26 mouse cellular contexts compared by ENCODE assay signal in genomic region chr7:30608476-30608875, GRCm38 (mm10). TPM values are rescaled to one million over a fixed set of nuclear protein-coding genes. Genes with fewer than 3 reads are reported as not detected.
DNase-seq lines count a peak whose midpoint lies in the region; ATAC-seq and TF ChIP-seq lines count a peak whose summit lies in the region.
"Had no signal": no experiment of that assay in that cellular context is flagged by ENCODE, and none has a peak within 500 bp of the region (broad histone marks: within the 10 kb centered on the region; RNA-seq: fewer than 3 reads in every experiment).

No protein-coding gene starts in this region.

- no peaks in the 10 kb centered on the region for H3K36me3 ChIP-seq in forebrain, embryonic 14.5 days (ENCODE audit: control insufficient read depth, insufficient read depth, low read length)
- H3K36me3 ChIP-seq in forebrain, embryonic 13.5 days (ENCODE audit: poor library complexity, severe bottlenecking), result no peaks in the 10 kb centered on the region
- H3K36me3 ChIP-seq in neural tube, embryonic 13.5 days, result no peaks in the 10 kb centered on the region
- no peaks in the 10 kb centered on the region for H3K36me3 ChIP-seq in ES-Bruce4 (ENCODE audit: control insufficient read depth, insufficient read depth, low read length, poor library complexity, severe bottlenecking)
- no peaks in the 10 kb centered on the region for H3K36me3 ChIP-seq in embryonic facial prominence, embryonic 14.5 days (ENCODE audit: control insufficient read depth, insufficient read depth, low read length)
- H3K36me3 ChIP-seq in limb, embryonic 10.5 days, result no peaks in the 10 kb centered on the region
- H3K36me3 ChIP-seq: embryonic facial prominence, embryonic 12.5 days; forebrain, embryonic 10.5 days; heart, embryonic 13.5 days; kidney, embryonic 15.5 days; limb, embryonic 12.5 days; lung, embryonic 15.5 days; midbrain, embryonic 13.5 days; stomach, embryonic 15.5 days had no signal

- no peak overlapping the region for H3K27ac ChIP-seq in forebrain, embryonic 14.5 days (ENCODE audit: low read depth, low read length)
- H3K27ac ChIP-seq in forebrain, embryonic 13.5 days, result no peak overlapping the region
- H3K27ac ChIP-seq in neural tube, embryonic 13.5 days (replicated peaks), result no peak overlapping the region
- peak overlapping the region; percentile 11 for H3K27ac ChIP-seq in ES-Bruce4 (ENCODE audit: insufficient read depth, low read length)
- no peak overlapping the region for H3K27ac ChIP-seq in embryonic facial prominence, embryonic 14.5 days (replicated peaks; ENCODE audit: low read depth, low read length)
- H3K27ac ChIP-seq in limb, embryonic 10.5 days, result no peak overlapping the region
- H3K27ac ChIP-seq: embryonic facial prominence, embryonic 12.5 days; forebrain, embryonic 10.5 days; heart, adult 2 months; heart, embryonic 13.5 days; hindbrain, embryonic 14.5 days; kidney, embryonic 15.5 days; limb, embryonic 12.5 days; lung, embryonic 15.5 days; midbrain, embryonic 13.5 days; stomach, embryonic 15.5 days had no signal

- no peaks in the 10 kb centered on the region for H3K9me3 ChIP-seq in forebrain, embryonic 14.5 days (replicated peaks; ENCODE audit: control insufficient read depth, low read length)
- no peaks in the 10 kb centered on the region for H3K9me3 ChIP-seq in forebrain, embryonic 13.5 days (replicated peaks)
- H3K9me3 ChIP-seq in neural tube, embryonic 13.5 days, result no peaks in the 10 kb centered on the region
- H3K9me3 ChIP-seq in ES-Bruce4 (replicated peaks; ENCODE audit: control insufficient read depth, insufficient read depth, low read length, poor library complexity, severe bottlenecking), result no peaks in the 10 kb centered on the region
- H3K9me3 ChIP-seq in embryonic facial prominence, embryonic 14.5 days (ENCODE audit: control insufficient read depth, low read length), result no peaks in the 10 kb centered on the region
- no peaks in the 10 kb centered on the region for H3K9me3 ChIP-seq in limb, embryonic 10.5 days (replicated peaks)
- H3K9me3 ChIP-seq: embryonic facial prominence, embryonic 12.5 days; forebrain, embryonic 10.5 days; heart, embryonic 13.5 days; kidney, embryonic 15.5 days; limb, embryonic 12.5 days; lung, embryonic 15.5 days; megakaryocyte, embryonic 14.5 days; midbrain, embryonic 13.5 days; stomach, embryonic 15.5 days had no signal

- no peak for TF ChIP-seq CTCF in ES-Bruce4 (IDR thresholded peaks at IDR 0.05; ENCODE audit: low read depth, low read length)

- whole genome bisulfite sequencing in forebrain, embryonic 14.5 days, result 48% methylated on average over 16 of the region's 16 CpGs
- WGBS in forebrain, embryonic 13.5 days, result 44% methylated on average over 16 of the region's 16 CpGs
- 52% methylated on average over 16 of the region's 16 CpGs for WGBS in neural tube, embryonic 13.5 days
- WGBS in embryonic facial prominence, embryonic 14.5 days, result 46% methylated on average over 15 of the region's 16 CpGs
- WGBS in limb, embryonic 10.5 days, result 51% methylated on average over 16 of the region's 16 CpGs

- TF ChIP-seq POLR2A in ES-Bruce4 (IDR thresholded peaks at IDR 0.05; ENCODE audit: insufficient read depth, low read length), result no peak

- DNase-seq in forebrain, embryonic 14.5 days (ENCODE audit: low spot score), result no peak
- no peak for DNase-seq in neural tube, embryonic 10.5 days (ENCODE audit: extremely low spot score, low spot score)
- DNase-seq in embryonic facial prominence, embryonic 14.5 days (ENCODE audit: low spot score), result peak; percentile 56
- no peak for DNase-seq in limb, embryonic 10.5 days (ENCODE audit: low spot score)
- DNase-seq: adrenal gland, adult 8-10 months; cerebellum, adult 9-10 months; forebrain, postnatal 0 days; layer of hippocampus, postnatal 36 days; right cerebral cortex, postnatal 25 days had no signal

- ATAC-seq in forebrain, embryonic 14.5 days, result no peak
- no peak for ATAC-seq in forebrain, embryonic 13.5 days
- no peak for ATAC-seq in neural tube, embryonic 13.5 days (ENCODE audit: low read depth)
- peak; percentile 15; the same call in 1 of the 2 replicates for ATAC-seq in embryonic facial prominence, embryonic 14.5 days (ENCODE audit: low read depth)

- no peak overlapping the region for H3K4me2 ChIP-seq in forebrain, embryonic 14.5 days (ENCODE audit: low read length)
- H3K4me2 ChIP-seq in forebrain, embryonic 13.5 days, result no peak overlapping the region
- no peak overlapping the region for H3K4me2 ChIP-seq in neural tube, embryonic 13.5 days
- H3K4me2 ChIP-seq in embryonic facial prominence, embryonic 14.5 days (ENCODE audit: low read depth, low read length), result no peak overlapping the region
- H3K4me2 ChIP-seq: embryonic facial prominence, embryonic 12.5 days; heart, embryonic 13.5 days; hindbrain, embryonic 14.5 days; kidney, embryonic 15.5 days; limb, embryonic 12.5 days; lung, embryonic 15.5 days; midbrain, embryonic 13.5 days; stomach, embryonic 15.5 days had no signal

- peak overlapping the region; percentile 5; the same call in 1 of the 2 replicates for H3K9ac ChIP-seq in forebrain, embryonic 14.5 days (ENCODE audit: low read length)
- no peak overlapping the region for H3K9ac ChIP-seq in forebrain, embryonic 13.5 days
- H3K9ac ChIP-seq in neural tube, embryonic 13.5 days, result peak overlapping the region; percentile 22; the same call in 1 of the 2 replicates
- no peak overlapping the region for H3K9ac ChIP-seq in ES-Bruce4 (ENCODE audit: low read depth, poor library complexity, severe bottlenecking)
- no peak overlapping the region for H3K9ac ChIP-seq in embryonic facial prominence, embryonic 14.5 days (ENCODE audit: low read depth, low read length)
- H3K9ac ChIP-seq: embryonic facial prominence, embryonic 12.5 days; forebrain, postnatal 0 days; heart, embryonic 13.5 days; hindbrain, embryonic 14.5 days; kidney, embryonic 15.5 days; limb, embryonic 12.5 days; lung, embryonic 15.5 days; midbrain, embryonic 13.5 days; stomach, embryonic 15.5 days had no signal

- no peaks in the 10 kb centered on the region for H3K27me3 ChIP-seq in forebrain, embryonic 14.5 days (replicated peaks; ENCODE audit: control insufficient read depth, insufficient read depth, low read length)
- no peaks in the 10 kb centered on the region for H3K27me3 ChIP-seq in forebrain, embryonic 13.5 days
- H3K27me3 ChIP-seq in neural tube, embryonic 13.5 days, result no peaks in the 10 kb centered on the region
- H3K27me3 ChIP-seq in ES-Bruce4 (ENCODE audit: control insufficient read depth, insufficient read depth, low read length, poor library complexity, severe bottlenecking), result no peaks in the 10 kb centered on the region
- no peaks in the 10 kb centered on the region for H3K27me3 ChIP-seq in embryonic facial prominence, embryonic 14.5 days (replicated peaks; ENCODE audit: control insufficient read depth, insufficient read depth, low read length)
- no peaks in the 10 kb centered on the region for H3K27me3 ChIP-seq in limb, embryonic 10.5 days (ENCODE audit: low read depth, poor library complexity, severe bottlenecking)
- H3K27me3 ChIP-seq: embryonic facial prominence, embryonic 12.5 days; kidney, embryonic 15.5 days; lung, embryonic 15.5 days; midbrain, embryonic 13.5 days; stomach, embryonic 15.5 days had no signal

- H3K4me1 ChIP-seq in forebrain, embryonic 14.5 days (ENCODE audit: control insufficient read depth, insufficient read depth, low read length), result no peaks in the 10 kb centered on the region
- H3K4me1 ChIP-seq in forebrain, embryonic 13.5 days, result no peaks in the 10 kb centered on the region
- H3K4me1 ChIP-seq in neural tube, embryonic 13.5 days (replicated peaks), result no peaks in the 10 kb centered on the region
- H3K4me1 ChIP-seq in ES-Bruce4 (ENCODE audit: control insufficient read depth, insufficient read depth, low read length), result peaks cover 7% of the 10 kb centered on the region
- no peaks in the 10 kb centered on the region for H3K4me1 ChIP-seq in embryonic facial prominence, embryonic 14.5 days (ENCODE audit: control insufficient read depth, insufficient read depth, low read length)
- peaks cover 19% of the 10 kb centered on the region for H3K4me1 ChIP-seq in limb, embryonic 10.5 days
- H3K4me1 ChIP-seq: embryonic facial prominence, embryonic 12.5 days; limb, embryonic 12.5 days; midbrain, embryonic 13.5 days; stomach, embryonic 15.5 days had no signal

- no peak for TF ChIP-seq EP300 in ES-Bruce4 (IDR thresholded peaks at IDR 0.05; ENCODE audit: insufficient read depth, low read depth, low read length)

- H3K4me3 ChIP-seq in forebrain, embryonic 14.5 days (ENCODE audit: low read depth, low read length), result no peak overlapping the region
- H3K4me3 ChIP-seq in forebrain, embryonic 13.5 days, result no peak overlapping the region
- no peak overlapping the region for H3K4me3 ChIP-seq in neural tube, embryonic 13.5 days
- H3K4me3 ChIP-seq in ES-Bruce4 (ENCODE audit: low read depth, low read length), result no peak overlapping the region
- H3K4me3 ChIP-seq in embryonic facial prominence, embryonic 14.5 days (ENCODE audit: low read depth, low read length), result no peak overlapping the region
- H3K4me3 ChIP-seq in limb, embryonic 10.5 days, result no peak overlapping the region
- H3K4me3 ChIP-seq: embryonic facial prominence, embryonic 12.5 days; forebrain, embryonic 10.5 days; heart, adult 2 months; heart, embryonic 13.5 days; kidney, embryonic 15.5 days; limb, embryonic 12.5 days; lung, embryonic 15.5 days; megakaryocyte, embryonic 14.5 days; midbrain, embryonic 13.5 days; stomach, embryonic 15.5 days had no signal

RNA-seq across cellular contexts. Expression of gene Upk1a, which starts 4.2 kb away (rescaled TPM):
- 0.20 and 0.25 TPM in 2 replicates for polyA plus RNA-seq in forebrain, embryonic 14.5 days (2014; fragmentation: Nextera tagmentation; extraction: Ambion mirVana)
- 0.19 and 0.37 TPM in 2 replicates for polyA plus RNA-seq in forebrain, embryonic 13.5 days (2015; fragmentation: Nextera tagmentation; extraction: Ambion mirVana)
- 0.49 and 0.62 TPM in 2 replicates for polyA plus RNA-seq in neural tube, embryonic 13.5 days (2015; fragmentation: Nextera tagmentation; extraction: Ambion mirVana)
- polyA plus RNA-seq in ES-Bruce4 (2011; ENCODE audit: insufficient read depth, insufficient read length, low read depth, missing spikeins), result 2.5 and 2.8 TPM in 2 replicates
- 0.39 and 0.47 TPM in 2 replicates for polyA plus RNA-seq in embryonic facial prominence, embryonic 14.5 days (2014; fragmentation: Nextera tagmentation; extraction: Ambion mirVana)
- 7.9 and 8.2 TPM in 2 replicates for polyA plus RNA-seq in limb, embryonic 10.5 days (2016; fragmentation: Nextera tagmentation; extraction: Ambion mirVana)

RNA-seq across cellular contexts. Expression of gene Zbtb32, which starts 9.8 kb away (rescaled TPM):
- 0.12 and 0.34 TPM in 2 replicates for polyA plus RNA-seq in forebrain, embryonic 14.5 days (2014; fragmentation: Nextera tagmentation; extraction: Ambion mirVana)
- polyA plus RNA-seq in forebrain, embryonic 13.5 days (2015; fragmentation: Nextera tagmentation; extraction: Ambion mirVana), result 0.34 and 0.43 TPM in 2 replicates
- polyA plus RNA-seq in neural tube, embryonic 13.5 days (2015; fragmentation: Nextera tagmentation; extraction: Ambion mirVana), result 0.36 and 0.50 TPM in 2 replicates
- 20.3 and 22.7 TPM in 2 replicates for polyA plus RNA-seq in ES-Bruce4 (2011; ENCODE audit: insufficient read depth, insufficient read length, low read depth, missing spikeins)
- polyA plus RNA-seq in embryonic facial prominence, embryonic 14.5 days (2014; fragmentation: Nextera tagmentation; extraction: Ambion mirVana), result 0.26 and 0.45 TPM in 2 replicates
- 0.15 and 0.45 TPM in 2 replicates for polyA plus RNA-seq in limb, embryonic 10.5 days (2016; fragmentation: Nextera tagmentation; extraction: Ambion mirVana)

RNA-seq across cellular contexts. Expression of gene Cox6b1, which starts 17.5 kb away (rescaled TPM):
- polyA plus RNA-seq in forebrain, embryonic 14.5 days (2014; fragmentation: Nextera tagmentation; extraction: Ambion mirVana), result 909 and 1,141 TPM in 2 replicates
- polyA plus RNA-seq in forebrain, embryonic 13.5 days (2015; fragmentation: Nextera tagmentation; extraction: Ambion mirVana), result 944 and 1,056 TPM in 2 replicates
- polyA plus RNA-seq in neural tube, embryonic 13.5 days (2015; fragmentation: Nextera tagmentation; extraction: Ambion mirVana), result 1,295 and 1,305 TPM in 2 replicates
- 540 and 569 TPM in 2 replicates for polyA plus RNA-seq in ES-Bruce4 (2011; ENCODE audit: insufficient read depth, insufficient read length, low read depth, missing spikeins)
- polyA plus RNA-seq in embryonic facial prominence, embryonic 14.5 days (2014; fragmentation: Nextera tagmentation; extraction: Ambion mirVana), result 860 and 1,015 TPM in 2 replicates
- 776 and 820 TPM in 2 replicates for polyA plus RNA-seq in limb, embryonic 10.5 days (2016; fragmentation: Nextera tagmentation; extraction: Ambion mirVana)

RNA-seq across cellular contexts. Expression of gene Kmt2b, which starts 19.9 kb away (rescaled TPM):
- 8.7 and 9.6 TPM in 2 replicates for polyA plus RNA-seq in forebrain, embryonic 14.5 days (2014; fragmentation: Nextera tagmentation; extraction: Ambion mirVana)
- polyA plus RNA-seq in forebrain, embryonic 13.5 days (2015; fragmentation: Nextera tagmentation; extraction: Ambion mirVana), result 11.6 and 14.1 TPM in 2 replicates
- 9.0 and 9.9 TPM in 2 replicates for polyA plus RNA-seq in neural tube, embryonic 13.5 days (2015; fragmentation: Nextera tagmentation; extraction: Ambion mirVana)
- 70.2 and 81.4 TPM in 2 replicates for polyA plus RNA-seq in ES-Bruce4 (2011; ENCODE audit: insufficient read depth, insufficient read length, low read depth, missing spikeins)
- polyA plus RNA-seq in embryonic facial prominence, embryonic 14.5 days (2014; fragmentation: Nextera tagmentation; extraction: Ambion mirVana), result 11.7 and 13.3 TPM in 2 replicates
- 10.2 and 10.6 TPM in 2 replicates for polyA plus RNA-seq in limb, embryonic 10.5 days (2016; fragmentation: Nextera tagmentation; extraction: Ambion mirVana)

RNA-seq across cellular contexts. Expression of gene Etv2, which starts 27.2 kb away (rescaled TPM):
- not detected in 2 replicates for polyA plus RNA-seq in forebrain, embryonic 14.5 days (2014; fragmentation: Nextera tagmentation; extraction: Ambion mirVana)
- polyA plus RNA-seq in forebrain, embryonic 13.5 days (2015; fragmentation: Nextera tagmentation; extraction: Ambion mirVana), result not detected in 2 replicates
- polyA plus RNA-seq in neural tube, embryonic 13.5 days (2015; fragmentation: Nextera tagmentation; extraction: Ambion mirVana), result not detected in 2 replicates
- polyA plus RNA-seq in ES-Bruce4 (2011; ENCODE audit: insufficient read depth, insufficient read length, low read depth, missing spikeins), result 2.8 and 3.3 TPM in 2 replicates
- not detected in 2 replicates for polyA plus RNA-seq in embryonic facial prominence, embryonic 14.5 days (2014; fragmentation: Nextera tagmentation; extraction: Ambion mirVana)
- polyA plus RNA-seq in limb, embryonic 10.5 days (2016; fragmentation: Nextera tagmentation; extraction: Ambion mirVana), result 1.3 and 2.5 TPM in 2 replicates
- polyA plus RNA-seq: embryonic facial prominence, embryonic 12.5 days; forebrain, embryonic 10.5 days; forebrain, postnatal 0 days; heart, adult 2 months; kidney, embryonic 15.5 days; limb, embryonic 12.5 days; liver, adult 2 months; liver, embryonic 16.5 days; lung, embryonic 15.5 days; midbrain, embryonic 13.5 days; stomach, embryonic 15.5 days; urinary bladder, adult 2 months had no signal

Comparison
In these comparisons a context has a peak if more than half of its experiments do, and no peak if none do; other contexts are left out.
1. H3K9ac ChIP-seq: peak in forebrain, embryonic 14.5 days (single experiment) and neural tube, embryonic 13.5 days (single experiment); none in forebrain, embryonic 13.5 days (single experiment), ES-Bruce4 (single experiment) and embryonic facial prominence, embryonic 14.5 days (single experiment).
2. RNA of gene Zbtb32, which starts 9.8 kb away (polyA plus RNA-seq): 20.3 to 22.7 TPM in ES-Bruce4; 0.36 to 0.50 TPM in neural tube, embryonic 13.5 days, 0.26 to 0.45 TPM in embryonic facial prominence, embryonic 14.5 days, 0.12 to 0.34 TPM in forebrain, embryonic 14.5 days, 0.34 to 0.43 TPM in forebrain, embryonic 13.5 days and 0.15 to 0.45 TPM in limb, embryonic 10.5 days; every median in the first group is over 10 times any median in the second.